Mouse (Mus musculus): ENCODE measurements around the gene Cs.

GRCm38 (mm10) chr10:128376099-128376454 is 38.5 kb downstream of the Cs start:
- TF ChIP-seq CTCF (IDR thresholded peaks at IDR 0.05; ENCODE audit: borderline replicate concordance, insufficient read depth, low read length) (no peak), POLR2A (IDR thresholded peaks at IDR 0.05; ENCODE audit: low read depth, low read length) (no peak)
